Mouse (Mus musculus) liver, postnatal 0 days (tissue): Measurements from ENCODE around the gene Snx15.

ENCODE experiments used
- CTCF ChIP-seq: sonication (generic); IDR thresholded peaks from 2 replicates; pipeline ENCODE4 v1.5.1; 2016; ENCODE audit warnings: antibody characterized with exemption, low read depth
- EP300 ChIP-seq: IDR thresholded peaks from 2 replicates; pipeline ENCODE4 v1.6.1; 2016; ENCODE audit warnings: antibody characterized with exemption, low read depth, mild to moderate bottlenecking

- TF ChIP-seq CTCF, result peak; percentile 43
- no peak for TF ChIP-seq EP300
Observed at GRCm38 (mm10) chr19:6156372-6156771, 28.3 kb upstream of the Snx15 start.
